Mouse (Mus musculus): ENCODE measurements at regions not wholly inside any gene's neighbourhood (a gene's known extent, or its start where the extent isn't known, plus 50 kb on each side); places are given as distances from the start of the nearest gene placed in this dataset.
A peak's percentile ranks its signal among the peaks of the same experiment; 100 is the strongest.

DNA sequence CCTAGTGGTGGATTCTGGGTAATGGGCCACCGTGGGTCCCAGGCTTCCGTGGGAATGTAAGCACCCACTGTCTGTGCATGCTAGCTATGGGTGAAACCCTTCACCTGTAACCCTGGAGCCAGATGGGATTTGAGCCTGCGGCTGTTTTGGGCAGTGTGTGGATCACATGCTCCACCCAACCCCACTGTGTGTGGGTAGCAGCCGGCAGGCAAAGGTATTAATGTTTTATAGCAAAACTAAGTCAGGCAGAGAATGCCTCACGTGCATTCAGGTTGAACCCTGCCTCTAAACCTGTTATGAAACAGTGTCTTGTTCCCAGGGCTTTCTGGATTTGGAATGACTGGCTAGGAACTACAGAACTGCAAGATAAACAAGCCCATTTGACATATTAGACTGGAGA, 66.0 kb downstream of the Gadd45g start:
- Histone ChIP-seq H3K27me3 (ENCODE audit: insufficient read depth, low read length) (peaks cover 76% of the 10 kb centered on the region), H3K4me3 (replicated peaks; ENCODE audit: low read length) (no peak overlapping the region), H3K9me3 (ENCODE audit: low read length) (peaks cover 5% of the 10 kb centered on the region), H3K4me1 (replicated peaks; ENCODE audit: low read depth, low read length) (peaks cover 43% of the 10 kb centered on the region), H3K36me3 (ENCODE audit: insufficient read depth, low read length) (no peaks in the 10 kb centered on the region)
- TF ChIP-seq POU5F1 (IDR thresholded peaks at IDR 0.05; ENCODE audit: borderline replicate concordance, low read length) (no peak), NANOG (IDR thresholded peaks at IDR 0.05; ENCODE audit: borderline replicate concordance, low read length) (no peak), CTCF (conservative IDR thresholded peaks at IDR 0.05; ENCODE audit: low read length) (no peak)

DNA sequence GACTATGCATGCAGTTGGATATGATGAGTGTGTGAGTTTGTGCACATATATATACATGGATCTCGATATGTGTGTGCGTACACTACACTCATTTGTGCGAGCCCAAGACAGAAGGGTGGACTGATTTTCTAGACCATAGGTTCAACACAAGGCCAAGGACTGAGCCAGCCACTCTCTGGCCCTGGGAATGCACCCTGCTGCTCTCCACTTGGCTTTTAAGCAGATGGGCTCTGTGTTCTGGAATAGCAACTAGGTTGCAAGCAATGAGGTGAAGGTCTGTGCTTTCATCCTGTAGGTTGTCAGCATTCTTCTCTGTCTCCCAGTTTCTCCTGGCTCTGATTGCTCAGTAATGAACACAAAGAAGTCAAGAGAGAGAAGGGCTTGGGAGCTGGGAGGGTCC, 66.5 kb downstream of the Gadd45g start:
- Histone ChIP-seq H3K4me1 (replicated peaks; ENCODE audit: low read depth, low read length) (peaks cover 49% of the 10 kb centered on the region), H3K9me3 (ENCODE audit: low read length) (peaks cover 5% of the 10 kb centered on the region), H3K27me3 (ENCODE audit: insufficient read depth, low read length) (peaks cover 77% of the 10 kb centered on the region), H3K4me3 (replicated peaks; ENCODE audit: low read length) (no peak overlapping the region), H3K36me3 (ENCODE audit: insufficient read depth, low read length) (no peaks in the 10 kb centered on the region)
- TF ChIP-seq NANOG (IDR thresholded peaks at IDR 0.05; ENCODE audit: borderline replicate concordance, low read length) (no peak), POU5F1 (IDR thresholded peaks at IDR 0.05; ENCODE audit: borderline replicate concordance, low read length) (no peak), CTCF (conservative IDR thresholded peaks at IDR 0.05; ENCODE audit: low read length) (no peak)

DNA sequence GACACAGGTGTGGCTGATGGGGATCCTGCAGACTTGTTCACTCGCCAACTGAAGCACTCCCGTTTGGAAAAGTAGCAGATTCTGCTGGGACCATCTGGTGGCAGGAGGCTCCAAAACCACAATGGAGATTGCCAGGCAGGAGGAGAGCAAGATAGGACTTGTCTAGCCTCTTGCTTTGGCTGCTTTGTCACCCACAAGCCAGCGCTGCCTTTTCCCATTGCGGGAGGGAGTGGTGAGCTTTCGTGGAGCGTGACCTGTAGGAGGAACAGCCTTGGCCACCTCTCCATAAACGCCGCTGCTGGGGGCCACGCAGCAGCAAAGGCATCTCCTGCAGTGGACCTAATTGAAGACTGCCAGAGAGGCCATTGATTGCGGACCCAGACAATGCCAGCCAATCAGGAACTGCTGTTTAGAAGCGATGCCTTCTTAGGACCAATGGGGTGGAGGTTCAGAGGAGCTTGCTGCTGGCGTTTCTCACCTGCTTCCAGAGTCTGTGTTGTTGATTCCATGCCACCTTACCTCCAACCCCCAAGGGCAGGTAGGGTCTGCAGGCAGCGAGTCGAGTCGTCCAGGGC, 70.3 kb downstream of the Gadd45g start:
- Histone ChIP-seq H3K4me3 (replicated peaks; ENCODE audit: low read length) (peak overlapping the region; percentile 32), H3K9me3 (ENCODE audit: low read length) (peaks cover 5% of the 10 kb centered on the region), H3K27me3 (ENCODE audit: insufficient read depth, low read length) (peaks cover 78% of the 10 kb centered on the region), H3K4me1 (replicated peaks; ENCODE audit: low read depth, low read length) (peaks cover 74% of the 10 kb centered on the region), H3K36me3 (ENCODE audit: insufficient read depth, low read length) (no peaks in the 10 kb centered on the region)
- no peak for TF ChIP-seq POU5F1 (IDR thresholded peaks at IDR 0.05; ENCODE audit: borderline replicate concordance, low read length)
- no peak for TF ChIP-seq CTCF (conservative IDR thresholded peaks at IDR 0.05; ENCODE audit: low read length)
- no peak for TF ChIP-seq NANOG (IDR thresholded peaks at IDR 0.05; ENCODE audit: borderline replicate concordance, low read length)

DNA sequence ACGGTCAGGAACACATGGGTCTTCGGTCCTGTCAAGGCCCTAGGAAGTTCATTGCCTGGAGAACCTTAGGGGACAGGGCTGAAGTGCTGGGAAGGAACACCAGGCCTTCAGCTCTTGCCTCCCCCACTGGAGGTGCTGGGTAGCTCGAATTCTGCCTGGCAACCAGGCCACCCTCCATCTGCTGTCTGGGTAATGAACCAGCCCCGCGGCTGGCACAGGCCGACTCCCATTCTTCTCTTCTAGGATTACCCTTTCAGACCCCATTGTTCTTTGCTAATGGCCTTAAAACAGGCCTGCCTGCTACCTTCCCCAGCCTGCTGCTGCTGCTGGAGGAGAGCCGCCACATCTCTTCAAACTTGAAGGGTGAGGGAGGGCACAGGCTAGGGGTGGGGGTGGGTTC, 71.2 kb downstream of the Gadd45g start:
- H3K9me3 ChIP-seq (ENCODE audit: low read length) = peaks cover 5% of the 10 kb centered on the region
- peaks cover 73% of the 10 kb centered on the region for H3K4me1 ChIP-seq (replicated peaks; ENCODE audit: low read depth, low read length)
- H3K36me3 ChIP-seq (ENCODE audit: insufficient read depth, low read length) = no peaks in the 10 kb centered on the region
- TF ChIP-seq NANOG (IDR thresholded peaks at IDR 0.05; ENCODE audit: borderline replicate concordance, low read length) = no peak
- no peak for TF ChIP-seq POU5F1 (IDR thresholded peaks at IDR 0.05; ENCODE audit: borderline replicate concordance, low read length)
- TF ChIP-seq CTCF (conservative IDR thresholded peaks at IDR 0.05; ENCODE audit: low read length) = no peak
- peak overlapping the region; percentile 32 for H3K4me3 ChIP-seq (replicated peaks; ENCODE audit: low read length)
- peaks cover 69% of the 10 kb centered on the region for H3K27me3 ChIP-seq (ENCODE audit: insufficient read depth, low read length)

DNA sequence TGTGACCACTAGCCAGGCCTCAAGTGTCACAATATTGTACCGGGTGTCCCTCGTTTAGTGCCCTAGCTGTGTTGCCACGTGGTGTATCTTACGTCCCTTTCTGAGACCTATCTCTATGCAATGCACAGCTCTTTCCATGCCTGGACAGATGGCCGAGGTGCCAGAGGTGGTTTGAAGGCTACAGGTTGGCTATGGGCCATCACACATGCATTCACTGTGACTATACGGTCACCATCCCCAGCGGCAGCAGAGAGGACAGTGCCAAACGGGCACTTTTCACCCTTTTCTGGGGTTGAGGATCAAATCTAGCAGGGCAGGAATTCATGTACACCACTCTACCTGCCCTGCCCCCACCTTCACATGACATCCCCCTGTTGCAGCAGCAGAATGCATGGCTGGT, 71.6 kb downstream of the Gadd45g start:
- Histone ChIP-seq H3K27me3 (ENCODE audit: insufficient read depth, low read length) (peaks cover 69% of the 10 kb centered on the region), H3K36me3 (ENCODE audit: insufficient read depth, low read length) (no peaks in the 10 kb centered on the region), H3K4me1 (replicated peaks; ENCODE audit: low read depth, low read length) (peaks cover 73% of the 10 kb centered on the region), H3K9me3 (ENCODE audit: low read length) (peaks cover 5% of the 10 kb centered on the region), H3K4me3 (replicated peaks; ENCODE audit: low read length) (no peak overlapping the region)
- TF ChIP-seq CTCF (conservative IDR thresholded peaks at IDR 0.05; ENCODE audit: low read length) (no peak), NANOG (IDR thresholded peaks at IDR 0.05; ENCODE audit: borderline replicate concordance, low read length) (no peak), POU5F1 (IDR thresholded peaks at IDR 0.05; ENCODE audit: borderline replicate concordance, low read length) (no peak)

DNA sequence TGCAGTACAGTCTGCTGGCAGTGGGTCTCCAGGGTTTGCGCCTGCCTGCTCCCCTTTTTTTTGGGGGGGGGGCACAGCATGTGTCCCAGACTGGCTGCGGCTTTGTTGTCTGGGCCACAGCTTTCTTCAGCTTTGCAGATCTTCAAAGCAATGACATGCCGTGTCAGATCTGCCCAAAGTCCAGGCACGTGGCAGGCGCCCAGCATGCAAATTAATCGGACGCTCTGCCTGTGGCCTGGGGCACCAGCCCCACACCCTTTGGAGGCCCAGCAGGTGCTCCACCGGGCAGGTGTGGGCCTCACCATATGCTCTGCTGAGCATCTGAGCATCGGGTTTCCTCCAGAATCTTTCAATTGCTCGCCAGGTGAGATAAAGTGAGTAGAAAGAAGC, 72.3 kb downstream of the Gadd45g start:
- TF ChIP-seq POU5F1 (IDR thresholded peaks at IDR 0.05; ENCODE audit: borderline replicate concordance, low read length) = no peak
- no peak for TF ChIP-seq CTCF (conservative IDR thresholded peaks at IDR 0.05; ENCODE audit: low read length)
- TF ChIP-seq NANOG (IDR thresholded peaks at IDR 0.05; ENCODE audit: borderline replicate concordance, low read length) = no peak
- Histone ChIP-seq H3K9me3 (ENCODE audit: low read length) (peaks cover 5% of the 10 kb centered on the region), H3K4me1 (replicated peaks; ENCODE audit: low read depth, low read length) (peaks cover 78% of the 10 kb centered on the region), H3K36me3 (ENCODE audit: insufficient read depth, low read length) (no peaks in the 10 kb centered on the region), H3K27me3 (ENCODE audit: insufficient read depth, low read length) (peaks cover 69% of the 10 kb centered on the region), H3K4me3 (replicated peaks; ENCODE audit: low read length) (peak overlapping the region; percentile 41; the same call in 1 of the 2 replicates)

DNA sequence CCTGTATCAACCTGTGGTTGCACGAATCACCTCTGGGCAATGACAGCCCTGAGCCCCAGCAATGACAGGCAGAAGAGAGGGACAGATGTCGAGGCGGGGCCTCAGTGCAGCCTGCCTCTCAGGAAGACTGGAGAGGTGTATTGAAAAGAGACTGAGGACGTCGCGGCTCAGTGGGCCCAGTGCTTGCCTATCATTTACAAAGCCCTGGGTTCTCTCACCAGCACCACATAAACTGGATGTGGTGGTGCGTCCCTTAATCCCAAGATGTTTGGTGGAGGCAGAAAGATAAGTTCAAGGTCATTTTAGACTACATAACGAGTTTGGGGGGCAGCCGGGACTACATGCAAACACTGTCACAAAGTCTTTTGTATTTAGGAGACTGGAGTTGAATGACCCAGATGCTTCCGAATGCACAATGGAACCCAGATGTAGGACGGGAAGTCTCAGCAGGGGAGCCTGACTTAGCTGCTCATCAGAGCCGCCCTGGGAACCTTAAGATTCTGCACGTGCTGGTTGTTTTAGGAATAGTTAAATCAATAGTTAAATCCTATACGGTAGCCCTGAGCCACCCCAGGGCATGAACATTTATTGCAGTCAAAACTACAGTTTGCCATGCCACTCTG, 72.8 kb downstream of the Gadd45g start:
- H3K4me3 ChIP-seq (replicated peaks; ENCODE audit: low read length) = peak overlapping the region; percentile 41
- peaks cover 83% of the 10 kb centered on the region for H3K4me1 ChIP-seq (replicated peaks; ENCODE audit: low read depth, low read length)
- H3K36me3 ChIP-seq (ENCODE audit: insufficient read depth, low read length) = no peaks in the 10 kb centered on the region
- H3K27me3 ChIP-seq (ENCODE audit: insufficient read depth, low read length) = peaks cover 70% of the 10 kb centered on the region
- TF ChIP-seq NANOG (IDR thresholded peaks at IDR 0.05; ENCODE audit: borderline replicate concordance, low read length) (no peak), CTCF (conservative IDR thresholded peaks at IDR 0.05; ENCODE audit: low read length) (no peak)
- H3K9me3 ChIP-seq (ENCODE audit: low read length) = peaks cover 5% of the 10 kb centered on the region

DNA sequence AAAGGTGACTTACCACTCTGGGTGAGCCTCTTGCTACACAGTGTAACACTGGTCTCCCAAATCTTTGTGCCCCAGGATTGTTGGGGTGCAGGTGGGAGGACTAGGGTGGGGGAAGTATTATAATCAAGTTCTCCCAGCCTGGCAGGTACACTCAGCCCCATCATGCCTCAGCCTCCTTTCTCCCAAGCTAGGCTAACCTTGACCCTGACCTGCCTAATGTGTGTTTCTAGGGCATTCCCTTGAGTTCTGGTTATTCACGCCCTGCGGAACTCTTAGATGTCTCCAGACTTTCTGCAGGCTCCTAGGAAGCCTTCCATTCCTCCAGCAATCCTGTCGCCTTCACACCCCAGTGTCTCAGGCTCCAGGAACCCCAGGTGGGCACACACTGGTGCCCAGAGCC, 73.5 kb downstream of the Gadd45g start:
- peak overlapping the region; percentile 41 for H3K4me3 ChIP-seq (replicated peaks; ENCODE audit: low read length)
- H3K4me1 ChIP-seq (replicated peaks; ENCODE audit: low read depth, low read length) = peaks cover 87% of the 10 kb centered on the region
- peaks cover 5% of the 10 kb centered on the region for H3K9me3 ChIP-seq (ENCODE audit: low read length)
- no peaks in the 10 kb centered on the region for H3K36me3 ChIP-seq (ENCODE audit: insufficient read depth, low read length)
- no peak for TF ChIP-seq NANOG (IDR thresholded peaks at IDR 0.05; ENCODE audit: borderline replicate concordance, low read length)
- TF ChIP-seq CTCF (conservative IDR thresholded peaks at IDR 0.05; ENCODE audit: low read length) = no peak
- TF ChIP-seq POU5F1 (IDR thresholded peaks at IDR 0.05; ENCODE audit: borderline replicate concordance, low read length) = no peak
- peaks cover 70% of the 10 kb centered on the region for H3K27me3 ChIP-seq (ENCODE audit: insufficient read depth, low read length)

Data from E14TG2a.4 (cell line).